Mouse (Mus musculus) layer of hippocampus, adult 8-10 months (tissue): Measurements from ENCODE around the gene Hsd17b10. TPM values are rescaled to one million over a fixed set of nuclear protein-coding genes. Genes with fewer than 3 reads are reported as not detected.

ENCODE experiments used
- DNase-seq, 2 experiments: peaks; one replicate each; pipeline ENCODE4 v3.0.0; 2022; ENCODE audit warnings: low spot score in 2 of 2
- total RNA-seq, 4 experiments: library from RNA; stranded (reverse); gene quantifications; 2 replicates each; pipeline ENCODE4 v1.2.4; 2022

The Hsd17b10 gene
- 10 to 100 TPM; 47.2 to 53.5 (median 50.3) TPM for total RNA-seq

- peak; percentile 68 to 74 for DNase-seq
Observed at GRCm38 (mm10) chrX:152001737-152002710, at the start of gene Hsd17b10. Gene Hsd17b10, plus strand, starts transcription at chrX:152001845.

- DNase-seq, result no peak
Observed at GRCm38 (mm10) chrX:151999006-151999710, 2.5 kb upstream of the Hsd17b10 start.

DNA sequence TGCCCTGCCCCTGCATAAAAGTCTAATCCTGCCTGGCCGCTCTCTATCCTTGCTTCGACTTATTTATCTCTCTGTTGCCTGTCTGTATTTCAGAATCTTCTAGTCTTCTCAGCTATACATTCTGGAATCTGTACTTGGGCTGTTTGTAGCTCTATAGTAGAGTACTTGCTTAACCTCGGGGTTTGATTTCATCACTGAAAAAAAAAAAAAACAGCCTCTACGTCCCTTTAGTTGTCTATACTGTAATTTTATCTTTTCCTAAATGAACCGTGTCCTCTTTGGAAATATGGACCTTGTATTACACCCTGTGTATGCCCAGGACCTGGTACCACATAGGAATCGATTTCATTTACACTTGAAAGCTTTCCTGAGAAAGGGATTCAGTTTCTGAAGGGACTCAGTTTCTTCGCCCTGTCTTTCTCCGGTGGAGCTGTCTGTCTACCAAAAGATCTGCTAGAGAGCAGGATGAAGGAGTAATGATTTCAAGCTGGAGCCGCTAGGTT is 412 bp upstream of the Hsd17b10 start:
- no peak for DNase-seq

GRCm38 (mm10) chrX:152002865-152003264 is 1.2 kb downstream of the Hsd17b10 start:
- no peak for DNase-seq

DNA sequence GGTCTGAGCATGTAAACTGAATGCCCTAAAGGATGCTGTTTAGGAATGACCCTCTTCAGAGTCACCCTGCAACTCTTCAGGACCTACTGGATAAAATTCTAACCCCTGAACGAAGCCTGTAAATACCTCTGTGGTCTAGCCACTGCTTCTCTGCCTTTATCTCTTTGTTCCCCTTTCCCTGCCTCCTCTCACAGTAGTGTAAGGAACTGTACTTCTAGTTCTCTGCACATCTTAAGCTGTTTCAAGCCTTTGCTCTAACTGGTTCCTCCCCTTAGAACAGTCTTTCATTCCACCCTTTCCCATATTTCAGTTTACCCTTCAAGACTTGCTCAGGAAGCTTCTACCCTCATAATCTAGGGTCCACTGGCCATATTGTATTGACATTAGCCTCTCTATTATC is 6.2 kb downstream of the Hsd17b10 start:
- no peak for DNase-seq

GRCm38 (mm10) chrX:152015752-152016150 is 14.1 kb downstream of the Hsd17b10 start:
- DNase-seq, result no peak

GRCm38 (mm10) chrX:152016151-152017145 is 14.8 kb downstream of the Hsd17b10 start, which contains the start of the genes Ribc1 and Smc1a:
Gene Ribc1, minus strand, starts transcription at chrX:152016295.
Gene Smc1a, plus strand, starts transcription at chrX:152016428.
- peak; percentile 91 to 92 for DNase-seq

- DNase-seq, result no peak
Observed at GRCm38 (mm10) chrX:152017186-152017585, 15.5 kb downstream of the Hsd17b10 start.

GRCm38 (mm10) chrX:152019294-152019693 is 17.6 kb downstream of the Hsd17b10 start:
- DNase-seq, result no peak

- DNase-seq, result no peak
Observed at GRCm38 (mm10) chrX:152039865-152040264, 38.2 kb downstream of the Hsd17b10 start.

DNA sequence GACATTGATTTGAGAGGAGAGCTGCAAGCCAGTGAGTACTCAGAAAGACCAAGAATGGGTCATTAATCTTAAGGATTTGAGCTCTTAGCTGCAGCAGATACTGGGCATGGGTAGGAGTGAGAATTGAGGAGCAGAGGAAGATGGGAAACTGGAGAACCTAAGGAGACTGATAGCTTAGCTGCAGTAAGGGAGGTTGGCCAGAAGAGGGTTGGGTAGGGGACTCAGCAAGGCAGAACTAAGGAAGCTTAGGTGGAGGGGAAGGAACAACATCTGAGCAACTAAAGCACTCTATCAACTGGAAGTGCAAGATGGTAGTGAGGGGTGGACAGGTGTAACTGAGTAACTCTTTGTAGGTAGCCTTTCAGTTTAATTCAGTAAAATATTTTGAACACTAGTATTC is 45.6 kb downstream of the Hsd17b10 start:
- DNase-seq, result no peak

DNA sequence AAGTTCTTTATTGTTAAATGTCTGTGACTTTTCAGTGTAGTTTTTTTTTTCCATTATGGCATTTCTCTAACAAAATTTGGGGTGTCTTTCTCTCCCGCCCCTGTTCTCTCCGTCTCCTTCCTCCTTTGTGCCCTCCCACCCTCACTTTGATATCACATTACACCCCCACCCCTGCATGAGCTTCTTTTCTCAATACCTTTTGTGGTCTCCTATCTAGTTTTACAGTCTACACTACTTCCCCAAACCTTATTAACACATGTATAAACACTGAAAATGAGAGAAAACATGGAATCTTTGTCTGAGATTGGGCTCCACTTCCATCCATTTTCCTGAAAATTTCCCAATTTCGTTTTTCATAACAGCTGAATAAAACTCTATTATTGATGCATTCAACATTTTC is 50.9 kb downstream of the Hsd17b10 start:
- DNase-seq, result no peak

Other genes starting within 250 kb of the Hsd17b10 start
- gene Huwe1, start 201.0 kb upstream of the Hsd17b10 start, total RNA-seq, result 100 to 1,000 TPM; 244 to 296 (median 265) TPM
- under 1 TPM in 2 of 4 experiments, not detected in 2; 0.25 to 0.30 TPM for gene Ribc1, start 14.4 kb downstream of the Hsd17b10 start, total RNA-seq
- 10 to 100 TPM; 50.3 to 57.7 (median 52.3) TPM for gene Smc1a, start 14.6 kb downstream of the Hsd17b10 start, total RNA-seq
- 100 to 1,000 TPM; 143 to 160 (median 154) TPM for gene Iqsec2, start 142.4 kb downstream of the Hsd17b10 start, total RNA-seq
- 10 to 100 TPM; 44.8 to 64.3 (median 52.9) TPM for gene Kdm5c, start 231.2 kb downstream of the Hsd17b10 start, total RNA-seq